Mouse (Mus musculus): ENCODE measurements around the gene Setd5.

DNA sequence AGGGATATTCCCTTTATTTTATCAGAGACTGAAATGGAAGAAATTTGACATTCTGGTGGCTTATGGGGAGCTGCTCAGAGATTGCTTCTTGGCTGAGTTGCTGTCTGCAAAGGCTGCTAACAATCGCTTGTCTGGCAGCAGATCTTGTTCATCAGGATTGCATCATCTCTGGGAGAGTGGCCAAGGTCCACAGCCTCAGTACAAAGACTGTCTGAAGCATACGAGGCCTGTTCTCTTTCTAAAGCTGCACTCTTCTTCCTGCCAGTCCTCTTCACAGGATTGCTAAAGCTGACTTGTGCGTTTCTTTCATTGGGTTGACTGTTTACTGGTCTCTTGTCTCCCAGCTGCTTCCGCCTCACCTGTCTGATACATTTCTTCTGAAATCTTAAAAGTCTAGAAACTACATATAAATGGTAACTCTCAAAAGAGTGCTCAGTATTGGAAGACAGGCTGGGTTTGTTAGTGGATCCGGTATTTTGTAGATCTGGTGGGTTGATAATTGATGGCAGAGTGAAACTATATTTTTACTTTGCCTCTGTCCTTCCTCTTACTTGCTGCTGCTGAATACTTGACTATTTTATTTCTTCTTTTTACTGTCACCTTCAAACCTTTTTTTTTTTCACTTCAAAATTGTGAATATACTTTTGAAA is 22.6 kb downstream of the Setd5 start:
- TF ChIP-seq CTCF (IDR thresholded peaks at IDR 0.05; ENCODE audit: low read depth) (no peak), EP300 (IDR thresholded peaks at IDR 0.05; ENCODE audit: low read depth) (no peak)

All from liver, embryonic 14.5 days (tissue).